Mouse (Mus musculus) thymus, postnatal 36 days (tissue): ENCODE data around the gene Fam216b.

Source experiments
- DNase-seq, 2 experiments: peaks; one replicate each; pipeline ENCODE4 v3.0.0; 2022; ENCODE audit warnings: mixed read lengths in 2 of 2

Fam216b gene

DNA sequence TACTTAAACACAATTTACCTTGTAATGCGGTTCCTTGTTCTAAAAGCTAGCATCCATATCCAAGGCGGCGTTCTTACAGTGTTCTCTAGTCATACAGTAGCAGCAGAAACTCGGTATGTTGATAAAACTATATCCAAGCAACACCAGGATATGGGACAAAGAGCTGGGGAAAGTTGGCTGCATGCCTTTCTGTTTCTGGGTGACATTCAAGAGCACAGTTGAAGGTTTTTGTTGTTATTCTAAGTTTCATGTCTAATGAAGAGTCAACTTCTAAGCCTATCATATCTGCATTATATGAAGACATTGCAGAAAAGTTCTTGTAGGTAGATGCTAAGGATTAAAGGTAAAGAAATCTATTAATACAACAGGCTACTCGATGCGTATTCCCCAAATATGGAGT is at the start of gene Fam216b:
Fam216b (minus strand) TSS at position 101 of the 400 bp plus-strand sequence.
- DNase-seq, result no peak

DNA sequence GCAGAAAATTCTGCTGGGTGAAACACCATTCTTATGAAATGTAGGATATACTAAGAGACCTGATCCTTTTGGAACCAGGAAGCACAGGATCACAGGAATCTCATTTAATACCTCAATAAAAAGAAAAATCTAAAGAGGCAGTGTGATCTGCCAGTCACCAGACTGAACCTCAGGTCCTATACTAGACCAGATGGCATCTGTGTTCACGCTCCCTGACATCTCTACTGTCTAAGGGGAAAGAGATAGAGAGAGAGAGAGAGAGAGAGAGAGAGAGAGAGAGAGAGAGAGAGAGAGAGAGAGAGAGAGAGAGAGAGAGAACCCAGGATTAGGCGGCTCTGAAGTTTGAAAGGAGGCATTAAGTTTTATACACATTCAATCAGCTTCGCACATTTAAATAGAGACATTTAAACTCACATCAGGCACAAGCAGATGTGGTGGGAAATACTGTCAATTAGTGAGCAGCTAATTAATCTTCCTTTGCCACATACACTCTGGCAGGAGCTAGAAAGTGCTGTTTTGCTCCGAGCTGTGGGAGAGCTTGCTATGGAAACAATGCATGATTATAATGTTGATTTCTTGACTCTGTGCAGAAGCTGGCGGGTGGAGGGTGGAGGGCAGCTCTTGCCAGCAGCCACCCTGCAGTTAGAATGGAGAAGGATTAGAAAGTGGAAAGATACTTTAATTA is 43.7 kb upstream of the Fam216b start:
- DNase-seq, result no peak

DNA sequence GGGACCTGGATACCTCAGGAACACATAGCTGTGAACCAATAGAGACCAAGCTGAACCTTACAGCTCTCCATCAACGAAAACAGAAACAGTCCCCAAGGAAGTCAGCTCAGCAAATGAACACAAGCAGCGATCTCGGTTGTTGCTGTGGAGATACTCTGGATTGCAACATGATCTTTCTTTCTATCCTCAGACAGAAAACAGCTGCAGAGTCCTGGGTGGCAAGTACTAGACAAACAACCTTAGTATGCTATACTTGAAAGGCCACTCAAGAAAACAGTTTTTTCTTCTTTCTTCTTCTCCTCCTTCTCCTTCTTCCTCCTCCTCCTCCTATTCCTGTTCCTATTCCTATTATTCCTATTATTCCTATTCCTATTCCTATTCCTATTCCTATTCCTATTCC is 37.9 kb upstream of the Fam216b start:
- DNase-seq, result no peak

DNA sequence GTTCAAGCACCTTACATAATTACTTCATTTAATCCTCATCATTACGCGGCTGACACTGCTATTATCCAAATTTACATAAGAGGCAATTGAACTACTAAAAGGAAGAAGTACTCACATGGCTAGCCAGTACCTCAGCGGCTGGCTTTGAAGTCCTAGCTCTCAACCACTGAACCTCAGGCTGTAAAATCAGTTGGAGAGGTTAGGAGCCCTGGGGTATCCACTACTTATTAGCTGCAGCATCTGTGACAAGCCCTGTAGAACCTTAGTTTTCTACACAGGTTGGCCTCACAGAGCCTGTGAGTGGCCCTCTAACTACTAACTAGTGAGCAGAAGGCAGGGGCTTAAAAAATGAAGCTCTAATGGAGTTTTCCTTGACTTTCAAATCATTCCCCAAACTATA is 31.5 kb upstream of the Fam216b start:
- DNase-seq, result no peak

DNA sequence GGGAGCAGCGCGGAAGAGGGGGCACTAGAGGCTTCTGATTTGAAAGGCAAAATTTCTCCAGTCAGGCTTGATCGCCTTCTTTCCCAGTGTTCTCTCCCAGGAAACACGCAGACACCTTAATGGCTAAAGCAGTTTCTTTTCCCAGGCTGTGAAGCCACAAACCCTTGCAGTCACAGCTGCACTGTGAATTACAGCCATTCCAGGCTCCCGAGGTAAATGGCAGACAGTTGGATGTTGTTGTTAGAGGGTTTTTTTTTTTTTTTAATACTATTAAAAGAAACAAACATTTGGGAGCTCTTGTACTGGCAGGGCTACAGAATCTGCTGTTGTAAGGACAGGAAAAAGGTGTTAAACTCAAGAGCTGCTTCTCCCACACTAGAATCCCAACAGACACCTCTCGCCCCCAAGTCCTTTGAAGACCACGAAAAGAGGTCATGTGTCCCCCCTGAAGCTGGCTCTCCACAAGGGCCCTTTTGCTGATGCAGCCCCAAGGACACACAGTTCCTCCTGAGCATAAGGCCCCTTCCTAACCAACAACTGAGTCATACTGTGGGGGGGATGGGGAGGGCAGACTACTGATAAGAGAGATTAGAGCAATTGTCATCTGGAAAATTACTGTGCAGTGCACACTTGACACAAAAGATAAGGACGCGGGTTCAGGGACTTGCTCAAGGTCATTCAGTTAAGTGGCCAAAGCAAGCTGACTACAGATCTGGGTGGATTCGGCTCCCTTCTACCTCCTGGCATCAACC is 30.8 kb upstream of the Fam216b start:
- DNase-seq, result no peak

DNA sequence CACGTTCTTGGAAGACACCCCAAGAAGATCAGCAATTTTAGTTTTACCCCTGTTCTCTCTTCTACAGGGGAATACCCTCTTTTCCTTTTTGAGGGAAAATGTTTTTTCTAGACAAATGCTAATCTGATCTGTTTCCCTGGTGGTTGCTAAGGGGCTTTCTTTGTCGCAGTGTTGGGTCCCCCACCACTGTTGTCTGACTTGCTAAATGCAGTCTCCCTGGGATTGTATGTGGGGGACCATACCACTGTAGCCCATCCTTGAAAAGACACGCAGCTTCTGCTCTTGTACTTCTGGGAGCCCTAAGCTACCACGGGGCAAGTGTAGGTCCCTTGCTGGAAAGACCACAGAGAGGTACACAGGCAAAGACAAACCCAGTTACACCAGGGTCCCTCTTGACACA is 28.9 kb upstream of the Fam216b start:
- no peak for DNase-seq

DNA sequence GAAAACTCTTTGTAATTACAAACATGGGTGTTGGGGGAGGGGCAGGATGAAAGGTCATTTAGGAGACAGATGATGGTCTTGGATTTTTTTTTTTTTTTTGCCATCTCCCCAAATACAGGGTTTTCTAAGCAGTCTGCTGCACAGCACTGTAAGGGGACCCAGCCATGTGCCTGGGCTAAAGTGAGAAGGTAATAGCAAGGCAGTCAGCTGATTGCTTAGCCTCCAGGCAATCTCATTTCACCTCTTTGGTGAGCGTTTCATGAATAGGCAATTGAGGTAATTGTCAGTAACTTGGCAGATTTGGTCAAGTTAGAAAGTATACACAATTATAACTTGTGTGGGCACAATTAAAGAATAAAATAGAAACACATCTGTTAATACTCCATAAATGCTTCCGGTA is 28.5 kb upstream of the Fam216b start:
- DNase-seq, result no peak

DNA sequence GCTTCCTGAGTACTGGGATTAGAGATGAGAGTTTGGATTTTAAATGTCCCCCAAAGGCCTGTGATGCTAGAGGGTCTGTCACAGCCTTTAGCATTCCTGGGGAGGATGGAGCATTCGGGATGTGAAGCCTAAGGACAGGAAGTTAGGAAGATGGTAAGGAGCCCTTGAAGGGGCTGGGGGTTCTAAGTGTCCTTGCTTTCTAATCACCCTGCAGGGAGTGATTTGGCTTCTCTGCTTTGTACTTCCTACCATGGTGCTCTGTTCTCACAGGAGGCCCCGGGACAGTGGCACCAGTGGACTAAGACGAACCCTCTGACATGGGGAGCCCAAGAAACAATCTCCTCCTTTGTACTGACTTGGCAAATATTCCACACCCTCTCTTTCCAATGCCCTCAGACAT is 23.7 kb upstream of the Fam216b start:
- no peak for DNase-seq

DNA sequence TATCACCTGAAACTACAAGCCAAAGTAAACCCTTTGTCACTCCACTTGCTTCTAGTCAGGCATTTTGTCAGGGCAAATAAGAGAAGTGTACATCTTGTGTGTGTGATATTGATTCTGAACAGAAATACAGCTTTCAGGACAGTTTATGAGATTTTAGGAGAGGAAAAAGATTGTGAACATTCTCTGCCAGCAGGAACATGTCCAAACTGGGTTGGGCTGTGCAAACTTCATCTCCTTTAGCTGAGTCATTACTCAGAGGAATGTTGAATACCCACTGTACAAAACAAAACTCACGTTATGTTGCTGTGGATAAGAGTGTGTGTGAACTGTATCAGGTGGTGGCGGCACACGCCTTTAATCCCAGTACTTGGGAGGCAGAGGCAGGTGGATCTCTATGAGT is 22.1 kb upstream of the Fam216b start:
- no peak for DNase-seq

DNA sequence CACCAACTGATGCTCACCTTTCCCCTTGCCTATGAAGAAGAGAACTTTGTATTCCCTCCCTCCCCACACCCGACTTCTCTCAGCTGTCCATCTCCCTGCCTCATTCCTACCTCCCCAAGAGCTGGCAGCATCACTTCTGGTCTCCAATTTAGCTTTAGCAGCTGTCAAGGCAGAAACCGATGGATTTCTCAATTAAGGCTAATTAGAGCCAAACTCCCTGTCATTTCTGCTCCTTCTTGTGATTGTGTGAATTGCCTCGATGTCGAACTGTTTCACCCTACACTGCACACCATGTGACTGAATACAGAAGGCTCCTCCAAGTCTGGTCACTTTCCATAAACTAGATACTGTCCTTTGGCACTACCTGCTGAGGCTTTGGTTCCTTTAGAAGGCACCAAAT is 20.6 kb upstream of the Fam216b start:
- DNase-seq, result no peak

DNA sequence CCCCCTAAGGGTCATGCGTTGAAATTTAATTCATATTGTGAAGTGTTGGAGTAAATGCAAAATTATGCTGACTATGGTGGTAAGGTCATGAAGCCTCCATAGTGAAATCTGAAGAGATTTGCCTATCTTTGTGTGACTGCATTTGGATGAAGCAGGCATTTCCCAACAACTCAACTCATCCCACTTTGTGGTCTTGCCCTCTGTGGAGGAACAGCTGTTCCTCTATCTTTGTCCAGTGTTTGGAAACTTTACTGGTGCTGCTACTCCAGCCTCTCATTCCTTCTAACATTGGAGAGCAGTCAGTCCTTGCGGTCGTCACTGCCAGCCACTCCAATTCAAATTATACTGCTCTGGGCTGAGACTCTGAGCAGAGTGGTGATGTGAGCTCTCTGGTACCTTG is 19.6 kb upstream of the Fam216b start:
- DNase-seq, result no peak

DNA sequence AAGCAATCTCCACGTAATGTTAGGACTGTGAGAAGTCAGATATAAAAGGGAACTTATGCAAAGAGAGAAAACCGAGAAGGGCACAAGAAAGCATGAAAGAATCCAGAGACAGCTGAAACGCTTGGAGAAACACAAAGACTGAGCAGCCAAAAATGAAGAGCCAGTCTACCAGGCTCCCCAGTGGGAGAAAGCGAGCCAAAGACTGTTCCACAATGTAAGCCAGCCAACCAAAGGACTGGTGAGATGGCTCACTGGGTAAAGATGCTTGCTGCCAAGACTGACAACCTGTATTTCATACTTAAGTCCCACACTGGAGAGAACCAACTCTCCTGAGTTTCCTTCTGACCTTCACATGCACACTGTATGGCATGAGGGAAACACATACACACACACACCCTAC is 784 bp upstream of the Fam216b start:
- DNase-seq, result no peak

DNA sequence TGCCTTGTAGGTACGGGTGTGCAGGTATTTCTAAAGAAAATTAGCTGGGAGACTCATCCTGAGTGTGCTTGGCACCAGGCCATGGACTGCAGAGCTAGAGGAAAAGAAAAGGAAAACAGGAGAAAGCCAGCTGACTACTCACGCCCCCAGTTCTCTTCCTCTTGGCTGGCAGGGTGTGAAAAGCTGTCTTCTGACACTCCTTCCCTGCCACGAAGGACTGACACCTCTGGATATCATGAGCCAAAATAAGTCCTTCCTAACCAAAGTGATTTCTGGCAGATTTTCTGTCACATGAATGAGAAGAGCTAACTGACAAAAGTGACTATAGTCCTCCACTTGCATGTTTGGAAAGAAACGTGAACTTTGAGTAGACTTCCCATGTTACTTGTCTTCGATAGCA is 5.3 kb downstream of the Fam216b start:
- no peak for DNase-seq

DNA sequence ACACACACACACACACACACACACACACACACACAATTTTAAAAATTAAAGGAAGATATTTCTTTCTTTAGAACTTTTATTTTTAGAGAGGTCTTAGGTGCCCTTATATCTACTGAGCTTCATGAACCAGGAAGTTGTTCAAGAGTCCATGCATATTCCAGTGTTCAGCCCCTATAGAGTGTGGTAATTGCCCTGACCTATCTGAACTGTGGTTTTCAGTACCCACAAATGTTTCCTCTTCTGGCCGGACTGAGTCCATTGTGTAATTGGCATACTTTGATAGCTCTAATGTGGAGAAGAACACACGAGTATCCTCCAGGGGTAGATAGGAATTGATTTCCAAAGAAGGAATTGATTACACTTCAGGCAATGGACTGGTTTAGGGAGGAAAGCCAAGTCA is 11.3 kb downstream of the Fam216b start:
- DNase-seq, result no peak

DNA sequence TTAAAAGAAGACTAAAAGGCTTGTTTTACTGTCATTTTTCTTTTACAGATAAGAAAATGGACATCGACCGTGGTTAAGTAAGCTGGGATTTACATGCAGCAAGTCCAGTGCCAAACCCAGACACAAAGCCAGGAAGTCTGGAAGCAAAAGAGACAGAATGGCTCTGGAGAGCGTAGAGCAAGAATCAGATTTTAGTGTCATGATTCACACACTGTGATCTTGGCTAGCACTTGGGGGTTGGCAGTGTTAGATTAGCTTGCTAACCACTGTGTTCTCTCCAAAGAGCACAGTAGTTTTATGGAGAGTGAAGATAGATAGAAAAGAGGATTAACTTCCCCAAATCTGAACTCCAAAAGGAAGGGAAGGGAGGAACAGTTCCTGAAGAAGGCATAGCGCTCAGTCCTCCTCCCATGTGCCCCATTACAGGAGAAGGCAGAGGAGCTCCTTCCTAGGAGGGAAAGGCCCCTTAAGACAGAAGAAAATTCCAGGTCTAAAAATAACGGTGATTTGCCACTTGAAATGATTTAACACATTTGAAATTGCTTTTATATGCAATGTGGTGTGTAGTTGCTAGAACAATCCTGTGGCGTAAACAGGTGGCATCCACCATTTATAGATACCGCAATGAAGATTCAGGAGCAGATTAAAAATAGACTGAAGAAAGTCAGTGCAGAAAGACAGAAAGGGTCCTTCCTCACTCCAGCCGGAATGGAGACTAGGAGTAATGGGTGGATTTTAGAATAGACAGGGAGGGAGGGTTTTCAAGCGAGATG is 22.7 kb downstream of the Fam216b start:
- no peak for DNase-seq

DNA sequence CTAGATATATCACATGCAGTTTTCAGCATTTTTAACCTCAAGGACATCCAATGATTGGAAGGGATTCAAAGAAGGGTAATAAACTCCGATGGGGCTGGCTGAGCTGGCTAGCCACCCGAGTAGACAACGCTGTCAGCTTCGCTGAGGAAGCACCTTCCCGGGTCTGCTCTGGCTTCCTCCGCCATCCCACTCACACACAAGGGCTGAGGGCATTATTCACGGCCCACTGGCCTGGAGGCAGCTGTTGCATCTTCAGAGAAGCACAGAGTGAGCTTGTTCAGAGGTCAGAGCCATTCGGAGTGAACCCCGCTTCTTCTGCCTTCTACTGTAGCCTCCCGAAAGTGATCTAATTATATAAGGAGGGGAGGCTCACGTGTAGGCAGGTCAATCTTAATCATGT is 26.3 kb downstream of the Fam216b start:
- no peak for DNase-seq

DNA sequence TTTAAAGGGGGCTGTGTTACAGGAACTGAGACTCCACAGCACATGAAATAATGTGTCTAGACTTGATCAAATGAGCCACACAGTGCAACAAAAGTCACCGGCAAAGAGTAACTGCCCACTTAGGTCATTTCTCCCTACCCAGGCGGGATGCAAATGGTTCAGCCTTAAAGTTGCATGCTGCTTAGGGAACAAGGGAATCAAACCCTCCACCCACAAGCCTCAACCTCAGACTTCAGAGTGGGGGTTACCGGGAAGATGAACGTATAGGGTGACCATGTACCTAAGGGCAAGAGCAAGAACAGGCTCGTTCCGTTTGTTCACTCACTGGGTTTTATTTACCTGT is 28.2 kb downstream of the Fam216b start:
- DNase-seq, result no peak

DNA sequence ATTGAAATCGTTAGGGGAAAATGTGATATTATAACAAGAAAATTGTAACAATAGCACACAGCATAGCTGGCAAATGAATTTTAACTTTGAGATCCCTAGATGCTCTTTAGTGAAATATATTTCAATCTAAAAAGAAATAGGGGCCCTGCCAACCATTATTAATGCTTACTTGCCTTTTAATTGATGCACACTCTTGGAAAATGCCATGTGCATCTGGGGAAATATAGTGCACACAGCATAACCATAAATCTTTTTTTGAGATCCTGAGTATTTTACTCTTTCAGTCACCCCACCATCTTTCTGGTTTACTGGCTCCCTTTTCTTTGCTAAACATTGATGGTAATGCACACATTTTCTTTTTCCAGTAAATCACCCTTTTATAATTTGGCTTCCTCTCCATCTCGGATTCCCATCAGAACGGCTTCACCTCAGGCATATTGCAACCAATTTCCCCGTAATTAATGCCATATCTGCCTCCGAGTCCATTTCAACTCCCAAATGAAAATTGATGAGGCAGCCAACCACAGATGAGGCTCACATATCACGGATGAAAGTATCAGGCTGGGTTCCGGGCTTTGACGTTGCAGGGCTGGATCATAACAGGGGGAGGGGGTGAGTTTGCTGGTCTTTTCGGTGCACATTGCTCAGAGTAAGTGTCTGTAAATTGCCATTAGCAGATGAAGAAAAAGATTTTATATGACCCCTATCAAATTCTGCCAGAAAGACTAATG is 28.8 kb downstream of the Fam216b start:
- no peak for DNase-seq

DNA sequence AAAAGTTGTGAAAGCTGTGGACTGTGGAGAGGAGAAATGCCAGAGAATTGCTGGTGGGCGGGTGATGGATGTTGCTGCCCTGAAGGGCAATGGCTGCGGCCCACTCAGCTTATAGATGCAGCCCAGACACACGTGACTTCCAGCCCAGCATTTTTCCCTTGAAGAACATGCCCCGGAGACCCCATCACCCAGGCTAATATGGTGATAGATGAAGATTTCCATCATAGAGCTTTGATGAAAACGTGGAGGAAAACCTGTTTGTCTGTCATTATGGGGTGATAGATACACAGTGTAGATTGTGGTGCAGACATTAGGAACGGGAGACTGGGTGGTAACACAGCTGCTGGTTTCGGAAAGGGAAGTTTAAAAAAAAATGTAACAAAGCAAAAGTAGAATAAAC is 31.4 kb downstream of the Fam216b start:
- no peak for DNase-seq

DNA sequence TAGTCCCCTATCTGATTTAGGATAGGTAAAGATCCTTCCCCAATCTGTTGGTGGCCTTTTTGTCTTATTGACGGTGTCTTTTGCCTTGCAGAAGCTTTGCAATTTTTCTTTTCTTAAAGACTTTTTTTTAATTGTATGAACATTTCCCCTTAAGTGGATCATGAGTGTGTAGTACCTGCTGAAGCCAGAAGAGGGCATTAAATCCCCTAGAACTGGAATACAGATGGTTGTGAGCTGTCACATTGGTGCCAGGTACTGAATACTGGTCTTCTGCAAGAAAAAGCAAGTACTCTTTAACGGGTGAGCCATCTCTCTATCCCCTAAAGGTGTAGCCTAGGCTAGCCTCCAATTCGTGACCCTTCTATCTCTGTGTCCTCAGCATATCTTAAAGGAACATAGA is 32.4 kb downstream of the Fam216b start:
- DNase-seq, result no peak

DNA sequence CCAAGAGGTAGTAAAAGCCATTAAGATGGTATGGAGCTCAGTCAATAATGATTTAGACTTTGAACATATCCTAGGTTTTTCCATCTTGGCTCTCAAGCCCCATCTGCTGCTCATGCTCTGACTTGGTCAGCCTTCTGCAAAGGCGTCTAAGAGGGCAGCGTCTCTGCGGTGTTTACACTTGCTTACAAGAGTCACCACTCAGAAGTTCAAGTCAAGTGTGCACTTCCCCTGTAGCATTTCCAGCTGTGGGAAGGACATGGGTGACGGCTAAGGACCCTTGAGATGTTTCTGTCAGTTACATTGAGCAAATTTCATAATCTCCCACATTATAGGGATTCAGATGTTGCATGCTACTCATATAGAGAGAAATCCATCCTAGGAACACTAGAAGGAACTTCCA is 40.1 kb downstream of the Fam216b start:
- DNase-seq, result no peak

DNA sequence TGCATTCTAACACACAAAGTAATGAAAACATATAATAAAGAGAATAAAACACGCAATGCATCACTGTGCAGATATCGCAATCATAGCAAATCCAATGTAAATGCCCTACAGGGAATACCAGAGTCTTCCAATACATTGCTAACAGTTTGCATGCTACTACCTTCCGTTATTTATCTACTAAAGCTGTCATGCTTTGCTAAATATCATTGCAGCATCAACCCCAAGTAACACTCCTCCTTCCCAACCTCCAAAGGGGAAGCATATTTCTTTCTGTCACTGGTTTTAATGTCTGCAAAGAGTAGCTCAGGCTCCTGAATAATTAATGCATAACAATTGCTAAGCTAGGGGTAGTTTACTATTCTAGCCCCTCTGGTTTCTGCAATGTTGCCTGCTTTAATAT is 40.5 kb downstream of the Fam216b start:
- DNase-seq, result no peak

DNA sequence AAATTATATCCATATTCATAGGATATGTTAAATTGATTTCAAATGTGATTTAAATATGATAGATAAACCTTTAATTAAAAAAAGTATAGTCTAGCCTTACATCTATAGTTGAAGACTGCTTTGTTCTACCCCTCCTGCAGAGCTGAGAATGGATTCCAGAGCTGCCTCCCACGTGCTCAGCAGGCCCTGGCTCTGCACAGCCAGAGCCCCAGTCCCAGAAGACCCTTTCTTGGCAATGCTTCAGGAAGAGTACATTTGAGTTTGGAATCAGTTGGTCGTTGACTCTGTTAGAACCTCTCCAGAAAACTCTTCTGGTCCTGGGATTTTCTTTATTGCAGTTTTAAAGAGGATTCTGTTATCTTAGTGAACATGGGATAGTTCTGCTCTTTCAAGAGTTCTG is 45.7 kb downstream of the Fam216b start:
- DNase-seq, result no peak
